Mouse (Mus musculus) neural tube, embryonic 14.5 days (tissue): ENCODE data around the gene Olfr923. TPM values are rescaled to one million over a fixed set of nuclear protein-coding genes. Genes with fewer than 3 reads are reported as not detected.
"Not testable (repeated sequence)": the region's sequence is repeated elsewhere in the genome, so short reads cannot be mapped to it uniquely, and the experiment has no call there.

Source experiments
- ATAC-seq: fragments of 200-750 bp; cut with Nextera tagmentation; 2 replicates; pipeline ENCODE4 v1.8.0; 2017; ENCODE audit warnings: low read depth, mild to moderate bottlenecking, moderate TSS enrichment, moderate library complexity
- H3K27ac ChIP-seq: fragments of 300-500 bp; sonication (generic); 2 replicates; pipeline ENCODE4 v1.5.1; 2014; ENCODE audit warnings: low read depth, mild to moderate bottlenecking, control low read depth, low read length, moderate library complexity, mixed read lengths
- H3K27me3 ChIP-seq: fragments of 300-500 bp; sonication (generic); 2 replicates; pipeline ENCODE4 v1.6.1; 2014; ENCODE audit warnings: low read length; ENCODE audit not compliant: control insufficient read depth, insufficient read depth
- H3K36me3 ChIP-seq: fragments of 300-500 bp; sonication (generic); 2 replicates; pipeline ENCODE4 v1.6.1; 2014; ENCODE audit warnings: low read length, mixed read lengths; ENCODE audit not compliant: control insufficient read depth, insufficient read depth
- H3K4me1 ChIP-seq: fragments of 300-500 bp; sonication (generic); 2 replicates; pipeline ENCODE4 v1.6.1; 2014; ENCODE audit warnings: low read length; ENCODE audit not compliant: control insufficient read depth, insufficient read depth
- H3K4me2 ChIP-seq: fragments of 300-500 bp; sonication (generic); 2 replicates; pipeline ENCODE4 v1.6.1; 2014; ENCODE audit warnings: mild to moderate bottlenecking, low read depth, low read length, control low read depth
- H3K4me3 ChIP-seq: fragments of 300-500 bp; sonication (generic); 2 replicates; pipeline ENCODE4 v1.5.1; 2014; ENCODE audit warnings: low read depth, low read length, control low read depth, mixed read lengths
- H3K9ac ChIP-seq: fragments of 300-500 bp; sonication (generic); replicated peaks from 2 replicates; pipeline ENCODE4 v1.6.1; 2014; ENCODE audit warnings: low read depth, mild to moderate bottlenecking, control low read depth, low read length, mixed read lengths
- H3K9me3 ChIP-seq: fragments of 300-500 bp; sonication (generic); 2 replicates; pipeline ENCODE4 v1.6.1; 2016; ENCODE audit warnings: low read length; ENCODE audit not compliant: control insufficient read depth
- WGBS: fragments of 180-500 bp; shearing (Covaris S2); extraction: QIAGEN DNeasy Blood & Tissue Kit; methylation state at CpG from one replicate; pipeline ENCODE4 v1.1.7; 2014; 5-methylcytosine and 5-hydroxymethylcytosine counted together
- polyA plus RNA-seq: library from polyadenylated mRNA; unstranded; fragments of >200 nt; fragmentation: Nextera tagmentation; extraction: Ambion mirVana; gene quantifications from 2 replicates; pipeline ENCODE4 v1.2.1, GENCODE M21; 2014

Gene Olfr923
- not detected in 2 replicates for polyA plus RNA-seq

GRCm38 (mm10) chr9:38826245-38826644, at the start of gene Olfr923:
Olfr923 (plus strand) TSS chr9:38826545.
- no peak within 1 kb of the TSS for H3K27ac ChIP-seq

DNA sequence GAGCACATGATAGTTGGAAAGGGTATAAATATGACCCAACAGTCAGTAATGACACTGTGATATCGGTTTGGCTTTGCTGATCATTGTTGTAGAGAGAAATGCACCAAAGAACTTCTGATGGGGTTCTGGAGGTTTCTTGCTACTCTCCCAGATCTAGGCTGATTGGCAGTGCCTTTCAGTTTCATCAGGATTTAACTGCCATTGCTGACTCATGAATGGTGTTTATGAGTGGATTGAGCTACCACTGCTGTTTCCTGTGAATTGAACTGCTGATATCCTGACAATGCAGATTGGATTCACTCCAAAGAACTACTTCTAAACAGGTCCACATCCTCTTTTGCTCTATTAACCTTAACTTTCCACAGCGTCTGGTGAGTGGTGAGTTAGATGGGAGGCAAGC, 33.7 kb upstream of the Olfr923 start:
- Histone ChIP-seq H3K27me3 (no peaks in the 10 kb centered on the region), H3K36me3 (no peaks in the 10 kb centered on the region), H3K4me3 (no peak overlapping the region), H3K4me1 (no peaks in the 10 kb centered on the region), H3K4me2 (no peak overlapping the region), H3K9ac (no peak overlapping the region), H3K27ac (no peak overlapping the region), H3K9me3 (no peaks in the 10 kb centered on the region)
- no peak for ATAC-seq
- 95% methylated on average over 2 of the region's 2 CpGs for WGBS

More at GRCm38 (mm10) chr9:38826245-38826644, at the start of gene Olfr923:
- H3K9me3 ChIP-seq, result no peaks in the 10 kb centered on the region
- H3K4me3 ChIP-seq, result no peak within 1 kb of the TSS
- 90% methylated on average over 1 of the region's 1 CpGs for WGBS
- no peaks in the 10 kb centered on the region for H3K27me3 ChIP-seq
- ATAC-seq, result no peak
- H3K36me3 ChIP-seq, result no peaks in the 10 kb centered on the region
- no peak within 1 kb of the TSS for H3K4me2 ChIP-seq
- no peak within 1 kb of the TSS for H3K9ac ChIP-seq
- H3K4me1 ChIP-seq, result no peaks in the 10 kb centered on the region

GRCm38 (mm10) chr9:38805696-38806095, 20.6 kb upstream of the Olfr923 start:
- Histone ChIP-seq H3K27ac (no peak overlapping the region), H3K36me3 (no peaks in the 10 kb centered on the region), H3K4me3 (no peak overlapping the region), H3K9me3 (no peaks in the 10 kb centered on the region), H3K9ac (no peak overlapping the region), H3K27me3 (no peaks in the 10 kb centered on the region), H3K4me1 (no peaks in the 10 kb centered on the region), H3K4me2 (no peak overlapping the region)
- no peak for ATAC-seq

GRCm38 (mm10) chr9:38814314-38814713, 12.0 kb upstream of the Olfr923 start, which contains the start of gene Olfr922:
Olfr922 (plus strand) TSS chr9:38814614.
- no peak for ATAC-seq
- H3K4me3 ChIP-seq, result no peak within 1 kb of the TSS
- H3K27me3 ChIP-seq, result no peaks in the 10 kb centered on the region
- no peak within 1 kb of the TSS for H3K9ac ChIP-seq
- WGBS, result 73% methylated on average over 2 of the region's 2 CpGs
- H3K27ac ChIP-seq, result no peak within 1 kb of the TSS
- no peak within 1 kb of the TSS for H3K4me2 ChIP-seq
- H3K36me3 ChIP-seq, result no peaks in the 10 kb centered on the region
- H3K4me1 ChIP-seq, result no peaks in the 10 kb centered on the region
- H3K9me3 ChIP-seq, result no peaks in the 10 kb centered on the region

- Histone ChIP-seq H3K9ac (no peak overlapping the region), H3K4me3 (no peak overlapping the region), H3K27ac (no peak overlapping the region), H3K4me1 (no peaks in the 10 kb centered on the region), H3K9me3 (no peaks in the 10 kb centered on the region), H3K27me3 (no peaks in the 10 kb centered on the region), H3K4me2 (no peak overlapping the region), H3K36me3 (no peaks in the 10 kb centered on the region)
- WGBS, result 89% methylated on average over 1 of the region's 1 CpGs
- no peak for ATAC-seq
Observed at GRCm38 (mm10) chr9:38815458-38815986, 10.8 kb upstream of the Olfr923 start.

DNA sequence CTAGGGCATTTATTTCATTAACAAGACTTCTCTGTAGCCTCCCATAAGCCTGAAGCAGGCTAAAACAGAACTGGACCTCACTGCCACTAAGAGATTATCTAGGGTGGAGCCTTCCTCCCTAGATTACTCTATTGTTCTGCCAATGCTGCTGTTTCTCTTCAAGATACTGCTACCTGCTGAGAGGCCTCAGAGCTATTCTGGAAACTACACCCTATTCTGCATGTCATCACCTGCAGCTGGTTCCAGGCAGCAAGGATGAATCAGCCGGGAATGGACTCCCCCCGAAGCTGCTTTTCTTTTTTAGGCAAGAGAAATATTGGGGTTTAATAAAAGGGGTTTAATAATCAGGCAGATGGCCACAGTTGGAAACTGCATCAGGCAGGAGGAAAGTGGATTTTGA, 6.7 kb downstream of the Olfr923 start:
- Histone ChIP-seq H3K9ac (no peak overlapping the region), H3K4me2 (no peak overlapping the region), H3K9me3 (no peaks in the 10 kb centered on the region), H3K27me3 (no peaks in the 10 kb centered on the region), H3K36me3 (no peaks in the 10 kb centered on the region), H3K27ac (no peak overlapping the region), H3K4me1 (no peaks in the 10 kb centered on the region), H3K4me3 (no peak overlapping the region)
- no peak for ATAC-seq
- WGBS, result 43% methylated on average over 2 of the region's 2 CpGs

DNA sequence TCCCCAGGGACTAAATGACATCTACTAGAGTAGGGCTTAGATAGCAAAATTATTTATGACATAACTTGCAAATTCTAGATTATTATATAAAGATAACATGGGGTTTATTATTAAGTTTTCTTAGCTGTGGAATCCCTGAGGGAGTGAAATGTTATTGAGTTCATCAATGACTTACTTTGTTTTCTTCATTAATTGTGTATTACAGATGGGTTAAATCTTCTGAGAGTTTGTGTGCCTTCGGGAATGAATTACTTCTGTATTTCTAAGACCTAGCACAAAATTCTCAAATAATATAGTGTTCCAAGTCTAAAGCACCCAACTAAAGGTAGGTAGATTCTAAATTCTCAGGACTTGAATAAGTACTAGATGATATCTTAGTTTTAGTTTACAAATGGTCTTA, 17.8 kb downstream of the Olfr923 start, which contains the start of gene Olfr924:
TSS of gene Olfr924 (plus strand) at position 301 of the 400 bp plus-strand sequence.
- ATAC-seq, result no peak

DNA sequence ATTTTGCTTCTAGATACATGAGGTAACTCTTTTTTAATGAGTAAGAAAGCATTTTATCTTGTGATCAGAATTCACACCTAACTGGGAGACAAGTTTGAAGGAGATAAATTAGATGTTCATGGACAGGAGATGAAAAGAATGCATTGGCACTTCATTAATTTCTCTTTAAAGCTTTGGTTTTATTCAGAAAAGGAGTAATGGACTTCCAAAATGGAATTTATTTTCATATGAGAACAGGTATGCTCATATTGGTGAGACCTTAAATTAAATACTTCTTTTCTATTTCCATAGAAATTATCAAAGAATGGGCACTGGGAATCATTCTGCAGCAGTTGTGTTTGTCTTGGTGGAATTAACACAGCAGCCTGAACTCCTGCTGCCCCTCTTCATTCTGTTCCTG, 28.4 kb downstream of the Olfr923 start, which contains the start of gene Olfr26:
TSS of gene Olfr26 (plus strand) at position 301 of the 400 bp plus-strand sequence.
- no peaks in the 10 kb centered on the region for H3K9me3 ChIP-seq
- no peaks in the 10 kb centered on the region for H3K4me1 ChIP-seq
- H3K4me2 ChIP-seq, result no peak within 1 kb of the TSS
- no peaks in the 10 kb centered on the region for H3K27me3 ChIP-seq
- no peak within 1 kb of the TSS for H3K27ac ChIP-seq
- no peak for ATAC-seq
- no peak within 1 kb of the TSS for H3K9ac ChIP-seq
- no peaks in the 10 kb centered on the region for H3K36me3 ChIP-seq
- H3K4me3 ChIP-seq, result no peak within 1 kb of the TSS

More for the DNA sequence above, 17.8 kb downstream of the Olfr923 start, which contains the start of gene Olfr924:
- H3K4me2 ChIP-seq, result no peak within 1 kb of the TSS
- H3K9me3 ChIP-seq, result no peaks in the 10 kb centered on the region
- H3K27me3 ChIP-seq, result no peaks in the 10 kb centered on the region
- H3K4me1 ChIP-seq, result no peaks in the 10 kb centered on the region
- no peak within 1 kb of the TSS for H3K9ac ChIP-seq
- H3K27ac ChIP-seq, result no peak within 1 kb of the TSS
- 100% methylated on average over 1 of the region's 1 CpGs for WGBS
- no peaks in the 10 kb centered on the region for H3K36me3 ChIP-seq
- H3K4me3 ChIP-seq, result no peak within 1 kb of the TSS

DNA sequence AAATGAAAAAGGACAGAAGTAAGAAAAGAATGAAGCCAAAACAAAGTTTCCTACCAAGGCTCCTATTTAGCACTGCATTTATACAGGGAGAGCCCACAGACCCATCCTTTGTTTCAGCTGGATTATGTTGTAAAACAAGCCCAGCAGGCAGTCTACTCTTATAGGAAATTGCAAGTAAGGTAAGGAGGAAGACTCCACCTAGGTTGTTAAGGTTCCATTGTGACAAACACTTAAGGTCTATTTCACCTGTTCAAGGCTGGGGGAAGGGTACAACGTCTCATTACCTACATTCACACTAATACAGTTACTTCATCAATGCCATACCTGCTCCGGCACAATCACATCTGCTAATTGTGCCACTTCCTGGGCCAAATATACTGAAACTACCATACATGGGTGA, 48.5 kb downstream of the Olfr923 start:
- not testable (repeated sequence) for H3K36me3 ChIP-seq, H3K9ac ChIP-seq, H3K9me3 ChIP-seq, H3K4me2 ChIP-seq, H3K27ac ChIP-seq, ATAC-seq, H3K4me1 ChIP-seq, H3K4me3 ChIP-seq, H3K27me3 ChIP-seq
- WGBS, result 38% methylated on average over 2 of the region's 2 CpGs
